Comparison of ENCODE assay signal across 8 mouse cellular contexts in the genomic region with DNA sequence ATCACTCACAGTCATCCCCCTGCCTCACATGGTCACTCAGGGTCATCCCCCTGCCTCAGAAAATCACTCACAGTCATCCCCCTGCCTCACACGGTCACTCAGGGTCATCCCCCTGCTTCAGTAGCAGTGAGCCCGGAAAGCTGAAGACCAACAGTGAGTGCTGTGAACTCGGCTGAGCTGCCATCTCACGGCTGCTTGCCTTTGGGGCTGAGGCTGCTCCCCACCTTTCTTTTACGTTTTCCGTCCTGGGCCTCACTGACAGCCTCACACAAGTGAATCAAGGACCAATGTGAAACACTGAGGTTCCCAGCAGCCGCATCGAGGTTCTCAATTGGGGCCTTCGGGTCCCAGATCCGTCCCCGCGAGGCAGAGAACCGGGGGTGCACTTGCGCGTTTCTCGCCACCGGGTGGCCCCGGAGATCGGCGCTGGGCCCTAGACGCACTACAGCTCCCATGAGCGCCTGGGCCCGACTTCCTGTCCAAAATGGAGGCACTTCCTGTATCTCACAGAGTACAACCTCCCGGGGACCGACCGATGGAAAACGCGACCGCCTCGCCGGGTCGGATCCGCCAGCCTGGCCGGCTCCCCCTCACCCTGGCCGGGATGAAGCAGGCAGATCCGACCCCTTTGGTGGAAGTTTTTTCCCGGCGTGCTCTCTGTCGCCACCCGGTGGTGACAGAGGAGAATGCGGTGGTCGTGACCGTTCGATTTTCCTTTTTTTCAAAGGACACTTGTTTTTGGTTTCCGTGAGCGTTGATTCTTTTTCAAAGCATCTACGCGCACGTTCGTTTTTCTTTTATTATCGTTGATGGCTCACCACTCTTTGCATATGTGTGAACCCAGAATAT. TPM values are rescaled to one million over a fixed set of nuclear protein-coding genes. Genes with fewer than 3 reads are reported as not detected.
DNase-seq lines count a peak whose midpoint lies in the region; ATAC-seq lines count a peak whose summit lies in the region.
"Not testable (repeated sequence)": the region's sequence is repeated elsewhere in the genome, so short reads cannot be mapped to it uniquely, and the experiment has no call there.

No protein-coding gene starts in this region.

- peak overlapping the region; percentile 61 for H3K9ac ChIP-seq in hindbrain, embryonic 16.5 days (ENCODE audit: low read depth, low read length)

- 43% methylated on average over 43 of the region's 51 CpGs for WGBS in hindbrain, embryonic 16.5 days

- H3K27ac ChIP-seq in hindbrain, embryonic 16.5 days (ENCODE audit: low read depth, low read length), result peak overlapping the region; percentile 68

- H3K4me3 ChIP-seq in hindbrain, embryonic 16.5 days (ENCODE audit: low read length), result peak overlapping the region; percentile 34

- H3K4me1 ChIP-seq in hindbrain, embryonic 16.5 days (ENCODE audit: control insufficient read depth, insufficient read depth, low read depth, low read length), result not testable (repeated sequence)

- peak overlapping the region; percentile 51 for H3K4me2 ChIP-seq in hindbrain, embryonic 16.5 days (ENCODE audit: low read length)

- H3K9me3 ChIP-seq in hindbrain, embryonic 16.5 days (ENCODE audit: control insufficient read depth, low read length), result peaks cover 41% of the 10 kb centered on the region

- H3K27me3 ChIP-seq in hindbrain, embryonic 16.5 days (replicated peaks; ENCODE audit: control insufficient read depth, insufficient read depth, low read length), result not testable (repeated sequence)

- DNase-seq in ZHBTc4 (ENCODE audit: low read depth, low spot score), result peak; percentile 88
- peak; percentile 67 for DNase-seq in gastrocnemius, adult 18-20 months (ENCODE audit: low spot score)
- DNase-seq in left cerebral cortex, adult 11 months (ENCODE audit: low spot score), result peak; percentile 90
- peak; percentile 87 for DNase-seq in lung, postnatal 36 days
- peak; percentile 92 for DNase-seq in retina, embryonic 14.5 days (ENCODE audit: low spot score)
- DNase-seq in thymus, postnatal 36 days, result peak; percentile 92 to 93

- H3K36me3 ChIP-seq in hindbrain, embryonic 16.5 days (ENCODE audit: control insufficient read depth, insufficient read depth, low read length), result peaks cover 49% of the 10 kb centered on the region

- ATAC-seq in common myeloid progenitor, adult 5-6 weeks (replicated peaks; ENCODE audit: low read depth, poor library complexity, severe bottlenecking), result peak; percentile 43
- peak; percentile 95 for ATAC-seq in hindbrain, embryonic 16.5 days

RNA-seq across cellular contexts. Expression of a gene that starts 22.7 kb away (rescaled TPM):
- 108 and 116 TPM in 2 replicates for total RNA-seq in common myeloid progenitor, adult 5-6 weeks (2017)
- 10 to 100 TPM; 18.0 to 35.3 TPM for total RNA-seq in gastrocnemius, adult 18-20 months (2021)
- polyA plus RNA-seq in hindbrain, embryonic 16.5 days (2015; fragmentation: Nextera tagmentation; extraction: Ambion mirVana), result 91.3 and 180 TPM in 2 replicates

Comparison
In these comparisons a context has a peak if more than half of its experiments do, and no peak if none do; other contexts are left out.
1. Peak in every context shown above with its lines: DNase-seq, ATAC-seq, H3K4me3 ChIP-seq and H3K27ac ChIP-seq.